Mouse (Mus musculus) midbrain, embryonic 10.5 days (tissue): ENCODE measurements around the gene Bcl2. TPM values are rescaled to one million over a fixed set of nuclear protein-coding genes. Genes with fewer than 3 reads are reported as not detected.

Source experiments
- DNase-seq: peaks from one replicate; pipeline ENCODE4 v3.0.0-alpha.2; 2017; ENCODE audit warnings: low spot score
- H3K27ac ChIP-seq: fragments of 300-500 bp; sonication (generic); replicated peaks from 2 replicates; pipeline ENCODE4 v1.5.1; 2016; ENCODE audit warnings: mild to moderate bottlenecking
- H3K27me3 ChIP-seq: fragments of 300-500 bp; sonication (generic); 2 replicates; pipeline ENCODE4 v1.6.1; 2016; ENCODE audit warnings: low read depth, mild to moderate bottlenecking; ENCODE audit not compliant: poor library complexity, severe bottlenecking
- H3K36me3 ChIP-seq: fragments of 300-500 bp; sonication (generic); 2 replicates; pipeline ENCODE4 v1.6.1; 2016; ENCODE audit warnings: mild to moderate bottlenecking, moderate library complexity
- H3K4me1 ChIP-seq: fragments of 300-500 bp; sonication (generic); 2 replicates; pipeline ENCODE4 v1.6.1; 2016
- H3K4me3 ChIP-seq: fragments of 300-500 bp; sonication (generic); 2 replicates; pipeline ENCODE4 v1.5.1; 2016; ENCODE audit warnings: mild to moderate bottlenecking, moderate library complexity
- H3K9me3 ChIP-seq: fragments of 300-500 bp; sonication (generic); replicated peaks from 2 replicates; pipeline ENCODE4 v1.6.1; 2016; ENCODE audit warnings: mild to moderate bottlenecking
- WGBS: fragments of 180-500 bp; shearing (Covaris S2); methylation state at CpG from one replicate; pipeline ENCODE4 v1.1.7; 2016; 5-methylcytosine and 5-hydroxymethylcytosine counted together
- polyA plus RNA-seq: library from polyadenylated mRNA; unstranded; fragments of >200 nt; fragmentation: Nextera tagmentation; extraction: Ambion mirVana; gene quantifications from 2 replicates; pipeline ENCODE4 v1.2.1, GENCODE M21; 2016

The Bcl2 gene
- polyA plus RNA-seq, 1 experiment from 2014 or later = 8.9 TPM

- WGBS = 96% methylated on average over 4 of the region's 4 CpGs
- H3K36me3 ChIP-seq = no peaks in the 10 kb centered on the region
- peaks cover 20% of the 10 kb centered on the region; the same call in 1 of the 2 replicates for H3K4me1 ChIP-seq
- H3K27ac ChIP-seq = no peak overlapping the region
- H3K9me3 ChIP-seq = no peaks in the 10 kb centered on the region
- no peak overlapping the region for H3K4me3 ChIP-seq
- H3K27me3 ChIP-seq = no peaks in the 10 kb centered on the region
- no peak for DNase-seq
Measured at GRCm38 (mm10) chr1:106650427-106650826, 63.6 kb downstream of the Bcl2 start.

- no peak for DNase-seq
- H3K4me1 ChIP-seq = peaks cover 20% of the 10 kb centered on the region; the same call in 1 of the 2 replicates
- H3K36me3 ChIP-seq = no peaks in the 10 kb centered on the region
- H3K9me3 ChIP-seq = no peaks in the 10 kb centered on the region
- H3K27ac ChIP-seq = no peak overlapping the region
- H3K4me3 ChIP-seq = no peak overlapping the region
- no peaks in the 10 kb centered on the region for H3K27me3 ChIP-seq
- 96% methylated on average over 3 of the region's 3 CpGs for WGBS
Measured at GRCm38 (mm10) chr1:106647336-106647735, 66.7 kb downstream of the Bcl2 start.

- Histone ChIP-seq H3K27me3 (no peaks in the 10 kb centered on the region), H3K36me3 (no peaks in the 10 kb centered on the region), H3K27ac (no peak overlapping the region), H3K4me3 (no peak overlapping the region), H3K4me1 (no peaks in the 10 kb centered on the region), H3K9me3 (no peaks in the 10 kb centered on the region)
- no peak for DNase-seq
- WGBS = 92% methylated on average over 4 of the region's 4 CpGs
Measured at GRCm38 (mm10) chr1:106644566-106644965, 69.5 kb downstream of the Bcl2 start.

GRCm38 (mm10) chr1:106643527-106643926 lies 70.5 kb downstream of the Bcl2 start:
- no peaks in the 10 kb centered on the region for H3K4me1 ChIP-seq
- no peak overlapping the region for H3K4me3 ChIP-seq
- H3K27me3 ChIP-seq = no peaks in the 10 kb centered on the region

GRCm38 (mm10) chr1:106640577-106640976 lies 73.5 kb downstream of the Bcl2 start:
- peaks cover 14% of the 10 kb centered on the region; the same call in 1 of the 2 replicates for H3K4me1 ChIP-seq
- H3K27ac ChIP-seq = no peak overlapping the region
- DNase-seq = no peak
- H3K27me3 ChIP-seq = no peaks in the 10 kb centered on the region
- WGBS = 92% methylated on average over 1 of the region's 1 CpGs
- H3K9me3 ChIP-seq = no peaks in the 10 kb centered on the region
- H3K4me3 ChIP-seq = no peak overlapping the region
- H3K36me3 ChIP-seq = no peaks in the 10 kb centered on the region

More at GRCm38 (mm10) chr1:106643527-106643926, 70.5 kb downstream of the Bcl2 start:
- Histone ChIP-seq H3K36me3 (no peaks in the 10 kb centered on the region), H3K27ac (no peak overlapping the region), H3K9me3 (no peaks in the 10 kb centered on the region)
- DNase-seq = no peak
- WGBS = 77% methylated on average over 3 of the region's 3 CpGs

GRCm38 (mm10) chr1:106637705-106638104 lies 76.4 kb downstream of the Bcl2 start:
- no peak overlapping the region for H3K4me3 ChIP-seq
- H3K4me1 ChIP-seq = peaks cover 14% of the 10 kb centered on the region; the same call in 1 of the 2 replicates
- DNase-seq = no peak
- H3K9me3 ChIP-seq = no peaks in the 10 kb centered on the region
- 0 out of 2 replicates have a peak overlapping the region, but pooled peaks have one; percentile 17 for H3K27ac ChIP-seq
- H3K27me3 ChIP-seq = no peaks in the 10 kb centered on the region
- H3K36me3 ChIP-seq = no peaks in the 10 kb centered on the region
- WGBS = 95% methylated on average over 11 of the region's 11 CpGs

- WGBS = 49% methylated on average over 2 of the region's 2 CpGs
- no peak for DNase-seq
- no peaks in the 10 kb centered on the region for H3K27me3 ChIP-seq
- no peak overlapping the region for H3K27ac ChIP-seq
- H3K9me3 ChIP-seq = no peaks in the 10 kb centered on the region
- peaks cover 14% of the 10 kb centered on the region; the same call in 1 of the 2 replicates for H3K4me1 ChIP-seq
- no peaks in the 10 kb centered on the region for H3K36me3 ChIP-seq
- no peak overlapping the region for H3K4me3 ChIP-seq
Measured at GRCm38 (mm10) chr1:106636714-106637113, 77.4 kb downstream of the Bcl2 start.

GRCm38 (mm10) chr1:106633207-106633606 lies 80.9 kb downstream of the Bcl2 start:
- no peaks in the 10 kb centered on the region for H3K36me3 ChIP-seq
- no peak for DNase-seq
- H3K27ac ChIP-seq = no peak overlapping the region
- H3K27me3 ChIP-seq = no peaks in the 10 kb centered on the region
- peaks cover 44% of the 10 kb centered on the region for H3K4me1 ChIP-seq
- WGBS = 77% methylated on average over 3 of the region's 3 CpGs
- H3K9me3 ChIP-seq = no peaks in the 10 kb centered on the region
- no peak overlapping the region for H3K4me3 ChIP-seq

GRCm38 (mm10) chr1:106631869-106632463 lies 82.1 kb downstream of the Bcl2 start:
- H3K4me3 ChIP-seq = no peak overlapping the region
- H3K36me3 ChIP-seq = no peaks in the 10 kb centered on the region
- no peak for DNase-seq
- 97% methylated on average over 3 of the region's 3 CpGs for WGBS
- H3K27ac ChIP-seq = no peak overlapping the region
- peaks cover 40% of the 10 kb centered on the region for H3K4me1 ChIP-seq
- no peaks in the 10 kb centered on the region for H3K9me3 ChIP-seq
- no peaks in the 10 kb centered on the region for H3K27me3 ChIP-seq

GRCm38 (mm10) chr1:106630973-106631372 lies 83.1 kb downstream of the Bcl2 start:
- Histone ChIP-seq H3K9me3 (no peaks in the 10 kb centered on the region), H3K36me3 (no peaks in the 10 kb centered on the region), H3K27me3 (no peaks in the 10 kb centered on the region), H3K4me3 (no peak overlapping the region), H3K27ac (peak overlapping the region; percentile 67), H3K4me1 (peaks cover 35% of the 10 kb centered on the region)
- WGBS = 83% methylated on average over 2 of the region's 2 CpGs
- no peak for DNase-seq

GRCm38 (mm10) chr1:106629931-106630682 lies 84.0 kb downstream of the Bcl2 start:
- Histone ChIP-seq H3K4me1 (peaks cover 35% of the 10 kb centered on the region), H3K9me3 (no peaks in the 10 kb centered on the region), H3K4me3 (peak overlapping the region; percentile 18; the same call in 1 of the 2 replicates), H3K36me3 (no peaks in the 10 kb centered on the region), H3K27ac (peak overlapping the region; percentile 67), H3K27me3 (no peaks in the 10 kb centered on the region)
- WGBS = 25% methylated on average over 4 of the region's 4 CpGs
- peak; percentile 40 for DNase-seq

- Histone ChIP-seq H3K36me3 (no peaks in the 10 kb centered on the region), H3K4me1 (peaks cover 35% of the 10 kb centered on the region), H3K27ac (peak overlapping the region; percentile 67), H3K9me3 (no peaks in the 10 kb centered on the region), H3K27me3 (no peaks in the 10 kb centered on the region), H3K4me3 (no peak overlapping the region)
- 13% methylated on average over 4 of the region's 4 CpGs for WGBS
- peak; percentile 26 for DNase-seq
Measured at GRCm38 (mm10) chr1:106629470-106629830, 84.6 kb downstream of the Bcl2 start.
